Mouse (Mus musculus): ENCODE results near the gene Trabd. TPM values are rescaled to one million over a fixed set of nuclear protein-coding genes. Genes with fewer than 3 reads are reported as not detected.

Gene Trabd
- total and polyA plus RNA-seq, 2 experiments from 2014 or later, result 21.9 to 33.5 TPM

GRCm38 (mm10) chr15:89060032-89060681 is 14.8 kb upstream of the Trabd start:
- peak; percentile 47 for DNase-seq
- peak overlapping the region; percentile 81 for H3K9ac ChIP-seq
- H3K4me2 ChIP-seq (ENCODE audit: low read depth), result peak overlapping the region; percentile 90
- no peaks in the 10 kb centered on the region; the same call in 1 of the 2 replicates for H3K36me3 ChIP-seq (ENCODE audit: insufficient read depth)
- peak overlapping the region; percentile 16; the same call in 1 of the 2 replicates for H3K27ac ChIP-seq (ENCODE audit: low read depth, low read length)
- peak; percentile 69 for ATAC-seq
- no peaks in the 10 kb centered on the region for H3K9me3 ChIP-seq (ENCODE audit: low read length)
- peaks cover 4% of the 10 kb centered on the region; the same call in 1 of the 2 replicates for H3K4me1 ChIP-seq (ENCODE audit: insufficient read depth)
- TF ChIP-seq CTCF (IDR thresholded peaks at IDR 0.05; ENCODE audit: low read depth), result no peak
- H3K4me3 ChIP-seq (ENCODE audit: low read depth, low read length), result peak overlapping the region; percentile 72
- H3K27me3 ChIP-seq (ENCODE audit: insufficient read depth, low read length), result no peaks in the 10 kb centered on the region
- WGBS, result 3% methylated on average over 39 of the region's 48 CpGs

DNA sequence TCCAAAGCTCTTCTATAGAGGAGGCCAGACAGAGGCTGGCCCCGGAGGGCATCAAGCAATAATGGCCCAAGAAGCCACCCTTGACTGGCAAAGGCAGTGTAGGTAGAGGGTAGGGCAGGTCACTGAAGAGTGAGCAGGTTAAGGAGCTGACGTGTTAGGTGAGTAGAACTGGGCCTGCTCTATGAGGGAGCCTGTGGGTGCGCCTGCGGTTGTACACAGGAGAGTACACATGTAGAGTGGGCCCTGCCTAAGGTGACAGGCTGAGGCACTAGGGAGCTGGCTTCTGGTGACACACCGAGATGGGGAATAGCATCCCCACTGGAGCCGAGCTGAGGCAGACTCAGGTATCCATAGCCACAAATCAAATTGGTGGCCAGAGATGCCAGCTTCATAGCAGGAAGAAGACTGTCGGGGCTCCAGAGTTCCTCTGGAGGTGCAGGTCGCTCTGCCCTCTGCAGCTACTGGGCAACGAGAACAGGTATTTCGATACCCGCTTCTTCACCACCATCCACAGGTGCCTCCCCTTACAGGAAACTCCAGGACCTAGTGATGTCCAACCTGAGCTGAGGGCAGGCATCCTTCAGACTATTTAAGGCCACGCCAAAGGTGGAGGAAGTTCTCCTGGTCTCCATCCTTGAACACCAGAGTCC is 14.0 kb upstream of the Trabd start:
- 87% methylated on average over 12 of the region's 12 CpGs for WGBS
- H3K4me2 ChIP-seq (ENCODE audit: low read depth), result peak overlapping the region; percentile 90
- H3K4me3 ChIP-seq (ENCODE audit: low read depth, low read length), result peak overlapping the region; percentile 72
- H3K27me3 ChIP-seq (ENCODE audit: insufficient read depth, low read length), result no peaks in the 10 kb centered on the region
- ATAC-seq (no peak), DNase-seq (no peak)
- no peaks in the 10 kb centered on the region for H3K9me3 ChIP-seq (ENCODE audit: low read length)
- H3K27ac ChIP-seq (ENCODE audit: low read depth, low read length), result no peak overlapping the region
- no peak for TF ChIP-seq CTCF (IDR thresholded peaks at IDR 0.05; ENCODE audit: low read depth)
- H3K4me1 ChIP-seq (ENCODE audit: insufficient read depth), result peaks cover 4% of the 10 kb centered on the region; the same call in 1 of the 2 replicates
- H3K36me3 ChIP-seq (ENCODE audit: insufficient read depth), result no peaks in the 10 kb centered on the region; the same call in 1 of the 2 replicates
- peak overlapping the region; percentile 81; the same call in 1 of the 2 replicates for H3K9ac ChIP-seq

- Histone ChIP-seq H3K4me1 (ENCODE audit: insufficient read depth) (peaks cover 4% of the 10 kb centered on the region; the same call in 1 of the 2 replicates), H3K4me2 (ENCODE audit: low read depth) (no peak overlapping the region), H3K36me3 (ENCODE audit: insufficient read depth) (no peaks in the 10 kb centered on the region; the same call in 1 of the 2 replicates), H3K4me3 (ENCODE audit: low read depth, low read length) (no peak overlapping the region), H3K9ac (no peak overlapping the region), H3K27me3 (ENCODE audit: insufficient read depth, low read length) (no peaks in the 10 kb centered on the region), H3K27ac (ENCODE audit: low read depth, low read length) (no peak overlapping the region), H3K9me3 (ENCODE audit: low read length) (no peaks in the 10 kb centered on the region)
- WGBS, result 87% methylated on average over 6 of the region's 6 CpGs
- ATAC-seq (no peak), DNase-seq (no peak)
- TF ChIP-seq CTCF (IDR thresholded peaks at IDR 0.05; ENCODE audit: low read depth), result no peak
Measured at GRCm38 (mm10) chr15:89061761-89062517, 13.0 kb upstream of the Trabd start.

GRCm38 (mm10) chr15:89062518-89062910 is 12.4 kb upstream of the Trabd start:
- no peak overlapping the region for H3K4me2 ChIP-seq (ENCODE audit: low read depth)
- H3K4me1 ChIP-seq (ENCODE audit: insufficient read depth), result peaks cover 4% of the 10 kb centered on the region; the same call in 1 of the 2 replicates
- H3K9me3 ChIP-seq (ENCODE audit: low read length), result no peaks in the 10 kb centered on the region
- 92% methylated on average over 5 of the region's 5 CpGs for WGBS
- ATAC-seq (no peak), DNase-seq (no peak)
- no peak overlapping the region for H3K27ac ChIP-seq (ENCODE audit: low read depth, low read length)
- no peak overlapping the region for H3K4me3 ChIP-seq (ENCODE audit: low read depth, low read length)
- no peak for TF ChIP-seq CTCF (IDR thresholded peaks at IDR 0.05; ENCODE audit: low read depth)
- no peaks in the 10 kb centered on the region for H3K27me3 ChIP-seq (ENCODE audit: insufficient read depth, low read length)
- H3K36me3 ChIP-seq (ENCODE audit: insufficient read depth), result peaks cover 1% of the 10 kb centered on the region; the same call in 1 of the 2 replicates
- no peak overlapping the region for H3K9ac ChIP-seq

DNA sequence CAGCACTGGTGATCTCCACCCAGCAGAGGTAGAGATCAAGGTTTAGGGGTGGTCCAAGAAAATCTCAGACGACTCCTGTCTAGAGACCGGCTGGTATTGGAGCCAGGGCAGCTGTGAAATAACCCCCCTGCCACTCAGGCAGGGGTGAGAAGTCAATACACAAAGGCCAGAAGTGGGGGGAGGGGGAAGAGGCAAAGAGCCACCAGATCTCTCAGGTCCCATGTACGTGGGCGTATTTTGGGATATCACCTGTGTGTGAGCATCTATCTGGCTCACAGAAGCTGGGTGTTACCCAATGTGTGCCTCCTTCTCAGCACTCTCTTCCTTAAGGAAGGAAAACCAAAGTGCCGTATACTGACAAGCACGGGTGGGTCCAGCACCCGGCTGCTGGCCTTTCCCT is 11.9 kb upstream of the Trabd start:
- Histone ChIP-seq H3K9me3 (ENCODE audit: low read length) (no peaks in the 10 kb centered on the region), H3K4me1 (ENCODE audit: insufficient read depth) (peaks cover 4% of the 10 kb centered on the region; the same call in 1 of the 2 replicates), H3K9ac (no peak overlapping the region), H3K4me2 (ENCODE audit: low read depth) (no peak overlapping the region), H3K36me3 (ENCODE audit: insufficient read depth) (peaks cover 6% of the 10 kb centered on the region; the same call in 1 of the 2 replicates), H3K4me3 (ENCODE audit: low read depth, low read length) (no peak overlapping the region), H3K27me3 (ENCODE audit: insufficient read depth, low read length) (no peaks in the 10 kb centered on the region), H3K27ac (ENCODE audit: low read depth, low read length) (no peak overlapping the region)
- DNase-seq (no peak), ATAC-seq (no peak)
- no peak for TF ChIP-seq CTCF (IDR thresholded peaks at IDR 0.05; ENCODE audit: low read depth)
- WGBS, result 80% methylated on average over 7 of the region's 7 CpGs

DNA sequence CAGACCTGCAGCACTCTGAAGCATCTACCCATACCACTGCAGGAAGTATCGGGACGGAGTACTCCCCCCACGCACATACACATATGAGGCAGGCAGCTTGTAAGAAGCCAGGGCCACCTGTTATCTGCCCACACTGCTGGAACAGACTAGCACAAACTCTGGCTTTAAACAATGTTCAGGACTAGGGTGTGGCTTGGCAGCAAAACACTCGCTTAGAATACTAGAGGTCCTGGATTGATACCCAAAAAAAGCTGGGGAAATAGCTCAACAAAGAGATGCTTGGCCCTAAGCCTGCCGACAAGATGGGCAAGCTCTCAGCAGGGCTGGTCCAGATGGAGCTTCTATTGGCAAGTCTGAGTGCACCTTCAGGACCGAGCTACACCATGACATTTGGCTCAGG is 11.4 kb upstream of the Trabd start:
- Histone ChIP-seq H3K27me3 (ENCODE audit: insufficient read depth, low read length) (no peaks in the 10 kb centered on the region), H3K4me3 (ENCODE audit: low read depth, low read length) (no peak overlapping the region), H3K36me3 (ENCODE audit: insufficient read depth) (peaks cover 11% of the 10 kb centered on the region; the same call in 1 of the 2 replicates), H3K4me2 (ENCODE audit: low read depth) (no peak overlapping the region), H3K9ac (no peak overlapping the region), H3K9me3 (ENCODE audit: low read length) (no peaks in the 10 kb centered on the region), H3K4me1 (ENCODE audit: insufficient read depth) (peaks cover 4% of the 10 kb centered on the region; the same call in 1 of the 2 replicates), H3K27ac (ENCODE audit: low read depth, low read length) (no peak overlapping the region)
- TF ChIP-seq CTCF (IDR thresholded peaks at IDR 0.05; ENCODE audit: low read depth), result no peak
- no peak for DNase-seq
- no peak for ATAC-seq
- 54% methylated on average over 6 of the region's 6 CpGs for WGBS
